Mouse (Mus musculus) kidney, embryonic 14.5 days (tissue): Measurements from ENCODE around the gene Actn1. TPM values are rescaled to one million over a fixed set of nuclear protein-coding genes. Genes with fewer than 3 reads are reported as not detected.

Experiments
- ATAC-seq: fragments of 200-750 bp; cut with Nextera tagmentation; 2 replicates; pipeline ENCODE4 v1.8.0; 2017; ENCODE audit warnings: moderate number of reproducible peaks, mild to moderate bottlenecking, moderate TSS enrichment, moderate library complexity; ENCODE audit not compliant: low FRiP score, low TSS enrichment
- H3K27ac ChIP-seq: fragments of 300-500 bp; sonication (generic); 2 replicates; pipeline ENCODE4 v1.5.1; 2014; ENCODE audit warnings: low read depth, mild to moderate bottlenecking, low read length, moderate library complexity, mixed read lengths
- H3K27me3 ChIP-seq: fragments of 300-500 bp; sonication (generic); 2 replicates; pipeline ENCODE4 v1.6.1; 2014; ENCODE audit warnings: mild to moderate bottlenecking, low read length; ENCODE audit not compliant: control insufficient read depth, insufficient read depth
- H3K36me3 ChIP-seq: fragments of 300-500 bp; sonication (generic); 2 replicates; pipeline ENCODE4 v1.6.1; 2014; ENCODE audit warnings: low read length, mixed read lengths; ENCODE audit not compliant: control insufficient read depth, insufficient read depth
- H3K4me1 ChIP-seq: fragments of 300-500 bp; sonication (generic); 2 replicates; pipeline ENCODE4 v1.6.1; 2014; ENCODE audit warnings: low read length, mixed read lengths; ENCODE audit not compliant: control insufficient read depth, insufficient read depth
- H3K4me2 ChIP-seq: fragments of 300-500 bp; sonication (generic); replicated peaks from 2 replicates; pipeline ENCODE4 v1.6.1; 2014; ENCODE audit warnings: low read depth, mild to moderate bottlenecking, low read length
- H3K4me3 ChIP-seq: fragments of 300-500 bp; sonication (generic); 2 replicates; pipeline ENCODE4 v1.5.1; 2014; ENCODE audit warnings: mild to moderate bottlenecking, low read length
- H3K9ac ChIP-seq: fragments of 300-500 bp; sonication (generic); 2 replicates; pipeline ENCODE4 v1.6.1; 2014; ENCODE audit warnings: low read depth, mild to moderate bottlenecking, low read length, moderate library complexity
- H3K9me3 ChIP-seq: fragments of 300-500 bp; sonication (generic); 2 replicates; pipeline ENCODE4 v1.6.1; 2016; ENCODE audit warnings: low read length; ENCODE audit not compliant: control insufficient read depth
- WGBS: fragments of 180-500 bp; shearing (Covaris S2); extraction: QIAGEN DNeasy Blood & Tissue Kit; methylation state at CpG from one replicate; pipeline ENCODE4 v1.1.7; 2014; 5-methylcytosine and 5-hydroxymethylcytosine counted together
- polyA plus RNA-seq: library from polyadenylated mRNA; unstranded; fragments of >200 nt; fragmentation: Nextera tagmentation; extraction: Ambion mirVana; gene quantifications from 2 replicates; pipeline ENCODE4 v1.2.1, GENCODE M21; 2014

The Actn1 gene
- polyA plus RNA-seq, 1 experiment from 2014 or later, result 52.6 TPM

- WGBS, result 72% methylated on average over 3 of the region's 3 CpGs
- Histone ChIP-seq H3K9ac (no peak overlapping the region), H3K4me2 (no peak overlapping the region), H3K4me3 (no peak overlapping the region), H3K27ac (no peak overlapping the region), H3K36me3 (peaks cover 4% of the 10 kb centered on the region; the same call in 1 of the 2 replicates), H3K9me3 (0 out of 2 replicates have a peak, but pooled peaks cover 3% of the 10 kb centered on the region), H3K4me1 (peaks cover 24% of the 10 kb centered on the region), H3K27me3 (no peaks in the 10 kb centered on the region)
- ATAC-seq, result no peak
These were observed 135.4 kb downstream of the Actn1 start for GRCm38 (mm10) chr12:80124756-80125155.

- peaks cover 2% of the 10 kb centered on the region; the same call in 1 of the 2 replicates for H3K36me3 ChIP-seq
- no peak for ATAC-seq
These were observed 136.0 kb downstream of the Actn1 start for GRCm38 (mm10) chr12:80124211-80124610.

GRCm38 (mm10) chr12:80123227-80123803, 136.9 kb downstream of the Actn1 start:
- Histone ChIP-seq H3K4me2 (no peak overlapping the region), H3K36me3 (no peaks in the 10 kb centered on the region; the same call in 1 of the 2 replicates), H3K27me3 (no peaks in the 10 kb centered on the region), H3K27ac (peak overlapping the region; percentile 63), H3K9me3 (0 out of 2 replicates have a peak, but pooled peaks cover 3% of the 10 kb centered on the region), H3K4me1 (peaks cover 32% of the 10 kb centered on the region), H3K9ac (0 out of 2 replicates have a peak overlapping the region, but pooled peaks have one; percentile 28), H3K4me3 (no peak overlapping the region)
- peak; percentile 93 for ATAC-seq
- 20% methylated on average over 4 of the region's 4 CpGs for WGBS

More at GRCm38 (mm10) chr12:80124211-80124610, 136.0 kb downstream of the Actn1 start:
- Histone ChIP-seq H3K9ac (no peak overlapping the region), H3K4me3 (no peak overlapping the region), H3K4me2 (no peak overlapping the region), H3K9me3 (0 out of 2 replicates have a peak, but pooled peaks cover 3% of the 10 kb centered on the region), H3K27me3 (no peaks in the 10 kb centered on the region), H3K4me1 (peaks cover 24% of the 10 kb centered on the region), H3K27ac (peak overlapping the region; percentile 63; the same call in 1 of the 2 replicates)
- WGBS, result 50% methylated on average over 3 of the region's 3 CpGs

- peaks cover 43% of the 10 kb centered on the region for H3K4me1 ChIP-seq
These were observed 138.7 kb downstream of the Actn1 start for GRCm38 (mm10) chr12:80121438-80121837.

GRCm38 (mm10) chr12:80118588-80118987, 141.6 kb downstream of the Actn1 start:
- Histone ChIP-seq H3K36me3 (no peaks in the 10 kb centered on the region; the same call in 1 of the 2 replicates), H3K27ac (peak overlapping the region; percentile 30; the same call in 1 of the 2 replicates), H3K9ac (no peak overlapping the region), H3K9me3 (0 out of 2 replicates have a peak, but pooled peaks cover 3% of the 10 kb centered on the region), H3K27me3 (no peaks in the 10 kb centered on the region), H3K4me2 (no peak overlapping the region), H3K4me1 (peaks cover 36% of the 10 kb centered on the region), H3K4me3 (no peak overlapping the region)
- ATAC-seq, result no peak
- WGBS, result 49% methylated on average over 1 of the region's 1 CpGs

More at GRCm38 (mm10) chr12:80121438-80121837, 138.7 kb downstream of the Actn1 start:
- Histone ChIP-seq H3K4me3 (no peak overlapping the region), H3K9me3 (0 out of 2 replicates have a peak, but pooled peaks cover 3% of the 10 kb centered on the region), H3K27me3 (no peaks in the 10 kb centered on the region), H3K9ac (no peak overlapping the region), H3K4me2 (no peak overlapping the region), H3K27ac (no peak overlapping the region), H3K36me3 (no peaks in the 10 kb centered on the region; the same call in 1 of the 2 replicates)
- no peak for ATAC-seq
- WGBS, result 88% methylated on average over 1 of the region's 1 CpGs

Other genes starting within 250 kb of the Actn1 start
- 166 and 175 TPM in 2 replicates for gene Zfp36l1, start 147.4 kb downstream of the Actn1 start, polyA plus RNA-seq
- 8.6 and 11.2 TPM in 2 replicates for gene Dcaf5, start 176.2 kb upstream of the Actn1 start, polyA plus RNA-seq
- 21.6 and 28.8 TPM in 2 replicates for gene Exd2, start 202.7 kb upstream of the Actn1 start, polyA plus RNA-seq